Mouse (Mus musculus) cerebellum, adult (tissue): ENCODE results near the gene Ang2.

Experiments
- ATAC-seq: cut with Nextera tagmentation; 2 replicates; pipeline ENCODE4 v1.9.2; 2017; ENCODE audit warnings: mild to moderate bottlenecking, moderate library complexity, mixed read lengths; ENCODE audit not compliant: insufficient number of reproducible peaks, low FRiP score, low TSS enrichment

Ang2 gene

DNA sequence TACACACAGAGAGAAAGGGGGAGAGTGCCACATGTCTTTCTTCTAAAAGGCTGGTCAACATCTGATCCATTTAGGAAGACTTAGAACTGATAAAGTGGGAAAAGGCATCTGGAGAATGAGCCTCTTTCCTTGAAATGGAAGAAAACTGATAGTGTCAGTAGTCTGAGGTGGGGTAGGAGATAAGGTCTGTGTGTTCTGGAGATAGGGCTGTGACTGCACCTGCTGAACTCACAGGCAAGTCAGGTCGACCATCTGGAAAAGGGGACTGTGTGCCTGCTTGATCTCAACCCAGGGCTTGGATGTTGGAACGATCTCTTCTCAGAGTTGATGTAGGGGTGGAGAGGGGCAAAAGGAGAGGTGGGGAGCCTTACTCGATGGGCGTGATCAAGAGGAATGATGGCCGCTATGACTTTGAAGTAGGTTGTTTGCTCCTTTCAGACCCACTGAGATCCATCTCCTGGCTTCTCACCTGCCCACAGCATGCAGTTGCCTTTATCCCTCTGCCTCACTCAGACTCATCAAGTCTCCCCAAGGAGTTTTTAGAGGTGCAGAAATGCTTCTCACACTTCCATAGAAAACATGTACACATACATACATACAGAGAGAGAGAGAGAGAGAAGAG lies 46.6 kb downstream of the Ang2 start:
- ATAC-seq, result no peak

DNA sequence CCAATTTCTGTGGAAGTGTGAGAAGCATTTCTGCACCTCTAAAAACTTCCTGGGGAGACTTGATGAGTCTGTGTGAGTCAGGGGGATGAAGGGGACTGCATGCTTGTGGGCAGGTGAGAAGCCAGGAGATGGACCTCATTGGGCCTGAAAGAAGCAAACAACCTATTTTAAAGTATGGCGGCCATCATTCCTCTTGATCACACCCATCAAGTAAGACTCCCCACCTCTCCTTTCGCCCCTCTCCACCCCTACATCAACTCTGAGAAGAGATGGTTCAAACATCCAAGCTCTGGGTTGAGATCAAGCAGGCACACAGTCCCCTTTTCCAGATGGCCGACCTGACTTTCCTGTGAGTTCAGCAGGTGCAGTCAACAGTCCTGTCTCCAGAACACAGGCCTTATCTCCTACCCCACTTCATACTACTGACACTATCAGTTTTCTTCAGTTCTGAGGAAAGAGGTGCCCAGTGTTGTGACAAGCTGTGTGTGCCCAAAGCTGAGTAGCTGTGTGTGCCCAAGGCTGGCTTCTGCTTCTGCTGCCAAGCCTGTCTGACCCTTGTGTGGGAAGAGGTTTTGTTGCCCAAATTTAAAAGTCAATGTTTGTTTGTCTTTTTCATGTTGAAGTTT lies 48.6 kb downstream of the Ang2 start:
- no peak for ATAC-seq

DNA sequence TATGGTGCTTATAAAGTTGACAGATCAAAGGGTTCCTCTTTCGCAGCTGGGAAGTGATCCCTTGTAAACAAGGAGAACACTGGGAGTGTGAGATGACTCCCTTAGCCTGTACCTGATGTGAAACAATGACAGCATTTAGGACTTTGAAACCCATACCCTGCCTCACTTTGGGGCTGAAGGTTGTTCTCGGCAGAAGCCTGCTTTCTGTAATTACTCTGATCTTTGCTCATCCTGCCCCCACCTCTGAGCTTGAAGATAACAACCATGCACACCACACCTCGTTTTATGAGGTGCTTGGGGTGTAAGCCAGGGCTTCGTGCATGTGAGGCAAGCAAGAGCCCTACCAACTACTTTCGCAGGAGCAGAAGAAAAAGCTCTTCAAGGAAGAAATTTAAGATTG lies 49.8 kb downstream of the Ang2 start:
- ATAC-seq, result no peak

DNA sequence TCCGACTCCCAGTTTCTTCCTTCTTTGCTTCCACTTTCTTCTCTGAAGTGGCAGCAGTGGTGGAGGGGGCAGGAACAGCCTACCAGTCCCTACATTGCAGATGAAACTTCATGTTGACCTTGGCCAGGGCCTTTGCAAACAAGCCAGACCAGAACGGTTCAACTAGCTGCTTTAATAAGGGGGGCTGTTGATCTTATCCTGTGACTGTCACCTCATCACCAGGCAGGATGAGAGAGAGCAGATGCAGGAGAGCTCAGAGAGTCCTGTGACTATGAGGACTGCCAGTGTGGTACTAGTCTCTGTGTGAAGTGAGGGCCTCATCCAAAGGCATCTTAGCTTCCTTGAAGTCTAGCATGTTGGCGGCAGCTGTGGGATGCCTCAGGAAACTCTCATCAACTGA lies 50.9 kb downstream of the Ang2 start:
- ATAC-seq, result no peak

DNA sequence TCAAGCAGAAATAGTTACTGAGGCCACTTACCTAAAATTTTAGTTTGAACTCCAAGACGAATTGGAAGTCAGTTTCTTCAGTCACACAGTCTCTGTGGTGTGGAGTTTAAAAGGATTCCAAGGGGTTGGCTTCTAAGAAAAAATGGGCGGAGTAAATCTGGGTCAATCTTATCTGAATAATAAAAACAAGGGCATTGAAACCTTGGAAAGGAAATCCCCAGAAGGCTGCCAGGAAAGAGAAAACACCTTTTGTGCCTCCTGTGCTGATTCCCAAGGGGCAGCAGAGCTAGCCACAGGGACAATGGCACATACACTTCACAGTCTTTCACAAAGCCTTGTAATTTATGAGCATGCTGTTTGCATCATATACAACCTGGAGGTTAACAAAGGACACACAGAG lies 52.3 kb downstream of the Ang2 start, which contains the start of gene Rnase1:
TSS of gene Rnase1 (minus strand) at position 101 of the 400 bp plus-strand sequence.
- ATAC-seq, result no peak

DNA sequence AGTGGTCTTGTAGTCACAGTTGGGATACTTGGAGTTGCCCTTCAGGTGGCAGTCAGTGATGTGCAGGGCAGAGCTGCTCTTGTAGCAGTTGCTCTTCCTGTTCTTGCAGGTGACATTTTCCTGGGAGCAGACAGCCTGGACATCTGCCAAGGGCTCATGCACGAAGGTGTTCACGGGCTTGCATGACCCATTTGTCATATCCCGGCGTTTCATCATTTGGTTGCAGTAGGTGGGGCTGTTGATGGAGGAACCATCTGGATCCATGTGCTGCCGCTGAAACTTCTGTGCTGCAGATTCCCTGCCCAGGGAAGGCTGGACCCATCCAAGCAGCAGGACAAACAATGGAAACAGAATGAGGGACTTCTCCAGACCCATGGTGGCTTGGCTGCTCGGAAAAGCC lies 53.4 kb downstream of the Ang2 start:
- no peak for ATAC-seq
